Mouse (Mus musculus): ENCODE measurements around the gene Olfr447.

Gene Olfr447

DNA sequence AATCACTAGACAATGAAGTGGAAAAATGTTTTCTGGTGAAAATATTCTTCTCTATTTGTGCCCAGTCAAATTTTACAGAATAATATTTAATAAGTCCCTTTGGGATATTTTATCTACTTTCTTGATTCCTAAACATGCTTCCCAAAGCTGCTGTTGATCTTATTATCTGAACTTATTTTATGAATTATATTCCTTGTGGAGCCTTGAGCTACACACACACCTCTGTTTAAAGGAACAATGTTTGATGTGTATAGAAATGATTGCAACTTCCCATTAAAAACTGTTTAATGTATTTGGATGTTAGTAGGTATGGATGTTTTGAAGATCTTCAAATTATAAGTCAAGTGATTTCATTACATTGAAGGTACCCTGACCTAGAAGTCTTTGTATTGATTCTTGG is at the start of gene Olfr447:
TSS of gene Olfr447 (plus strand) at position 301 of the 400 bp plus-strand sequence.
- DNase-seq: no peak

DNA sequence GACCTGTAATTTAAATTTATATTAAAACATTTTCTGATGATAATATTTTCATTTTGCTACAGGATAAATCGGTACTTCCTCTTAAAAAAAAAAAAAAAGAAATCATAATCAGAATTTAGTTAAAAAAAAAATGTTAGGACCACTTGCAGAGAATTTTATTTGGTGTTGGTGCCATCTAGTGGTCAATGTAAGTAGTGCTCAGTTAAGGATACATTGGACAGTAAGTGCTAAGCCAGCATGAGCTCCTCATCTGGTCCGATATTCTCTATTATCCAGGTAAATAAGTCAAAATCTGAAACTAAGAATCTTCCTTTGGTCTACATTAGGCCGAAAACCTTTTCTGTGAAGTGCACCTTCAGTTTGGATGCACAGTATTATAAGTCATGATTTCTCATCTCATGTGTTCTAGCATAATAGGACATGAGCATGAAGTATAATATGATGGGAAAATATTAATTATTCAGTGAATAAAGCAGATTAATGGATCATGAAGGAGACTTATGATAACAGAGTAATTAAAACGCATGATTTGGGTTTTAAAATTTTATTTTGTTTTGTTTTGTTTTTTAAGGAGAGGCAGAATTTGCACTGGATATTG is 48.4 kb upstream of the Olfr447 start:
- peak; percentile 4 for DNase-seq

DNA sequence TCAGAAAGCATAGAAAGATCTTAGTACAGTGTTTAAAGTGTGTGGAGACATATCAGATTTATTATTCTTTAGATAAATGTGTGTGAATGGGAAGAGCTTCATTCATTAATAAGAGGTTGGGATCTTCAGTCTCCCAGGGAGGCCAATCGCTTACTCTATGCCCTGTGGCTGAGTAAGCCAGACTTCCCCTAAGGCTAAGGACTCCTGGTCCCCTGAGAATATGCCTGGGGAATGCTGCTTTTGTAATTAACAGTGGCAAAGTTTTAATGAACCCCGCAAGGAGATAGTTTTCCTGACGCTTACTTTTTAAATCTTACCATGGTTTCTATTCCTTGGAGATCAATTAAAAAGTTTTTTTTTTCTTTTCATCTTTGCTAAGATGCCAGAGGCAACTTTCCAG is 39.0 kb upstream of the Olfr447 start:
- DNase-seq: no peak

DNA sequence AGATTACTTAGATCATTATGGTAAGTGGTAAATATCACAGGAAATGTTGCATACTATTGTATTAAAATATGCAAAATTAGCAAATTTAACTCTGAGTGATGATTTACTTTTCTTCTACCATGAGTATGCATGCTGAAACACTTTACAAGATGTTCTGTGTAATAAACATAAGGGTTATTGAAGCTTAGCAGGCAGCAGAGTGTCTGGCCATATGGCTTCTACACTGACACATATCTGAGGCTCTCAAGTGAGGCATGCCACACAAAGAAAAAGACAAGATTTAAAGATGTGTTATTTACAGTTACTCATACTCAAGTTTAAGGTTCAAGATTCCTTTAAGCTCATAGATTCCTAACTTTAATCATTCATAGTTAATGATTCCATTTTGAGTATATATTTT is 32.4 kb upstream of the Olfr447 start:
- DNase-seq: no peak

DNA sequence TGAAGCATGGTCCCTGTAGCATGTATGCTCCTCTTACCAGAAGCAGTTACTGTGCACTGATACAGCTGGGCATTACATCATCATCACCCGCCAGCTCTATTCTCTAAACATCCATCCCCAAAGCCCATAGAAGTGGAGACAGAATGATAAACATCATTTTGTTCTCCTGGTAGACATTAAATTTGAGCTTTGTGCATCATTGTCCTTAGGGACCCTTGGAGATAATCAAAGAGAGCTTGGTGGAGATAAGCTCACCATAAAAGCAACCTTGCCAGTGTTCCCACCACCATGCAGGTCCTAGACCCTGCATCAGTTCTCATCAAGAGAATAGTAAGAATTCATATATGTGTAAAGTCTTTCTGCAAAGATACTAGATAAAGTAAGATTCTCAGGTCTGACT is 18.5 kb upstream of the Olfr447 start, which contains the start of gene Olfr448:
TSS of gene Olfr448 (plus strand) at position 301 of the 400 bp plus-strand sequence.
- DNase-seq: no peak

DNA sequence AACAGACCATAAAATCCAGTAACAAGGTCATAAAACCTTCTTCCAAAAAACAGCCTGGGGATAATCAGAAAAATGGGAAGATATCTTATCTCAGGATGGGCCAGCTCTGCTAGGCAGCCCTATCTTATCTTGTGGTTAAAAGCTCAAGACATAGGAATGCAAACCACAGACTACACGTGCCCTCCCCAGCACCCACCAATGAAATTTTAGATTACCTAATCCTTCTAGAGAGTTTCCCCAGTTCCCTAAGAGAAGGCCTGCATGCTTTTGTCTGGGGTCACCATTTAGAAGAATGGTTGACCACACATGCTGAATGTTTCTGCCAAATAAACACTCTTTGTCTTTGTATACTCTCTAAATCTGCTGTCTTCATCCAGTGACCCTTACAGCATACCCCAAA is 8.3 kb upstream of the Olfr447 start:
- DNase-seq: no peak

DNA sequence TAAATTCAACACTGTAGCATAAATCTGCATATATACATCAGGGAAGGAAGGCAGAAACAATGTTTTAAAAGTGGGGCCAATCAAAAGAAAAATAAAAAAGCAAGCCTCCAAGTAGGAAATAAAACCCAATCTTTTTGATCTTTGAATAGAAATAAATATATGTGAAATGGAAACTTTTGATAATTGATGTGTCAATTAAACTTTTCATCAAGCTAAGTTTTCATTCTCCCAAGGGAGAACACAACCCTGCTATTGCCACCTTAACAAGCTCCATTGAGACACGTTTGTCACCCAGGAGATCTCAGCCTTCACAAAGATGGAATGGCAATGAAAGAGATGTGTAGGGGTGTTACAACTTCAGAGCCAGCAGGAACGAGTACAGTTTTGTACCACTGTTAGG is 12.4 kb downstream of the Olfr447 start, which contains the start of gene Olfr446:
TSS of gene Olfr446 (plus strand) at position 301 of the 400 bp plus-strand sequence.
- no peak for DNase-seq

DNA sequence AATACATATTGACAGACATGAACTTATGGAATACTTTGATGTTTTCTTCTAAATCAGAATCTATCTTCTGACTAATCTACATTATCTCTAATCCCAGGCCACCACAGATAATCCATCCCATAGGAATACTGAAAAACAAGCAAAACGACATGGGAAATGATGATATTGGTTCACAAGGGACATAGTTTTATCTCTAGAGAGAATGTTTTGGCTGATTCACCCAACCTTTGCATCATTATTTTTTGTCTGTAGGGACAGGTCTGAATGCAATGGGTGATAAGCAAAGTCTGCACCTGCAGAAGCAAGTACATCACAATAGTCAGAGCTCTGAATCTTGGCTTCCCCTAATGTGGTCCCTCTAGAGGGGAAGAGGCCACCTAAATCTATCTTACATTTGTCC is 40.1 kb downstream of the Olfr447 start, which contains the start of gene Olfr444:
TSS of gene Olfr444 (plus strand) at position 301 of the 400 bp plus-strand sequence.
- DNase-seq: no peak
